Mouse (Mus musculus) E14TG2a.4 (cell line): ENCODE data around the gene Nfe2l2.

ENCODE experiments used
- CTCF ChIP-seq: conservative IDR thresholded peaks from 2 replicates; pipeline ENCODE4 v1.5.1; 2014; ENCODE audit warnings: low read length
- POU5F1 ChIP-seq: IDR thresholded peaks from 2 replicates; pipeline ENCODE4 v1.6.1; 2014; ENCODE audit warnings: low read length, borderline replicate concordance

DNA sequence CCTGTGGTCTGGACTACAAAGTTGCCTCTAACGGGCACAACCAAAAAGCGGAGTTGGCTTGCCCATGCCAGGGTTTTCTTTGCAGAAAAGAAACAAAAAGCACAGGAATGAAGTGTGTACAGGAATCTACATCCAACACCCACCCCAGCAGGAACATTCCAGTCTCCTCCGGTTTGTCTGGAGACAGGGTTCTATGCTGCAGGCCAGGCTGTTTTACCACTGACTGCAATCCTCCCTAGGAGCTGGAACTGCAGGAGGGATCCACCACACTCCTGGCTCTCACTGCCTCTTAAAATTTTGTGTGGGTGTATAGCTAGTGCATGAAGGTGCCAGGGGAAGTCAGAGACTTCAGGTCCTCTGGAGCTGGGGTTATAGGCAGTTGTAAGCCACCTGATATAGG, 5.6 kb downstream of the Nfe2l2 start:
- TF ChIP-seq CTCF (no peak), POU5F1 (no peak)
